Mouse (Mus musculus): ENCODE data around the gene Acvrl1. TPM values are rescaled to one million over a fixed set of nuclear protein-coding genes. Genes with fewer than 3 reads are reported as not detected.

The Acvrl1 gene
- polyA plus RNA-seq, 1 experiment from 2014 or later = 13.5 TPM

DNA sequence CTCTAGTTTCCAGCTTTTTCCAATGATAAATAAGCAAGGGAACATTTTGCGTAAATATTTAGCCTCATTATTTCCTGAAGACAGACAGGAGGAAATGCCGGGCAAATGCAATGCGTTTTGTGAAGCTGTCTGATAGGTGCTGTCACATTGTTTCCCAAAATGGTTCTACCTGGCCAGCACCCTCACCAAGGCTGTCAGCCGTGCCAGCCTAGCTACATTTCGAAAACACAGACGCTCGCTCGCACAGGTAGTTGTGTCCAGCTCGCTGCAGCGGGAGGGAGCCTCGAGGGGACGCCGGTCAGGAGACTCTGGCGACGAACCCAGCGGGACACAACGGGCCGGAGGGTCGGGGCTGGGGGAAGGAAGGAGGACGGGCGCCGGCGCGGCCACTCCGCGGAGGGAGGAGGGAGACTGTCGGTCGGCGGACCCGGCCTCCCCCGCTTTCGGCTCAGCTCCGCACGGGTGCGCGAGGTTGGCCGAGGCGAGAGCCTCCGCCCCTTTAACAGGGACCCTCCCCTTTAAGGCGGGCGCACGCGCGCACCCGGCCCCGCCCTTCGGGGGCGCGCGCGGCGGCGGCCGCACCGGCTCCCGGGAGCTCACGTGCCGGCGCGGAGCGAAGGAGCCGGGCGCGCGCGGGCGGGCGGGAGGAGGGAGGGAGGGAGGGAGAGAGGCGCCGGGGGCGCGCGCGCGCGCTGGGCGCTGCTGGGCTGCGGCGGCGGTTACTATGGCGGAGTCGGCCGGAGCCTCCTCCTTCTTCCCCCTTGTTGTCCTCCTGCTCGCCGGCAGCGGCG lies 45.3 kb downstream of the Acvrl1 start, which contains the start of gene Acvr1b:
Acvr1b (plus strand) TSS at position 647 of the 791 bp plus-strand sequence.
- H3K4me3 ChIP-seq (ENCODE audit: low read depth, low read length) = peak within 1 kb of the TSS; percentile 88
- ATAC-seq (ENCODE audit: low read depth) = peak; percentile 94
- 1% methylated on average over 15 of the region's 87 CpGs for WGBS

DNA sequence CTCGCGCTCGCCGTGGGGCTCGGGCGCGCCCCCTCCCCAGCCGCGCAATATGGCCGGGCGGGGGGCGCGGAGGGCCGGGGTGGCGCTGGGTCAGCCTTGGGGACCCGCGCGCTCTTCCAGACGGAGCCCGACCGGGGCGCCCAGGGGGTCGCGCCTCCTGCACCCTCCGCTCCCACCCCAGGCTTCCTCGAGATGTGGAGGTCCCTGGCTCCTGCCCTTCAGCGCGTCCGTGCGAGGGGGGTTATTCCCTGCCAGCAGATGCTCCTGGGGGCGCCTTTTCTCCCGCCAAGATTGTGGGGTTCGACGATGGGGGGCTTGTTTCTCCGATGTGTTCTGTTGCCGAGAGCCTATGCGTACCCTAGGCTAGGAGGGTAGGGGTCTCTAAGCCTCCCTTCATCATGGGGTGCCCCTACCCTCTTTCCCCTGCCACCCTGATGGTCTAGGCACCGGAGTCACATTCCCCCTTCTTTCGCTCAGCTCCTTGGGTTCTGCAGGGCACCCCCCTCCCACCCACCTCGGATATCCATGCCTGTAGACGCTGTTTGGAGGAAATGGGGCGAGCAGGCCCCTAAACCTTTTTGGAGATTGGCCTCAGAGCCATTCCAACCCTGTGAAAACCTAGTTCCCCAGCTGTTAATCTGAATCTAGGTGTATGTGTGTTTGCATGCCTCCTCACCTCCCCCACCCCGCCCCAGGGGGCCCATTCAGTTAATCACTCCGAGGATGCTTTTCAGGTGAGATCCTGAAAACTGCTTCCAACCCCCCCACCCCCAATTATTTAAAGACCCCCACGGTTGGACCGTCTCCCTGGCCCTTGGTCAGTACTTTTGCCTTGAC lies 46.2 kb downstream of the Acvrl1 start:
- 2% methylated on average over 20 of the region's 46 CpGs for WGBS

More for the DNA sequence above, 45.3 kb downstream of the Acvrl1 start, which contains the start of gene Acvr1b:
- Histone ChIP-seq H3K9me3 (ENCODE audit: control insufficient read depth, low read length) (no peaks in the 10 kb centered on the region), H3K9ac (ENCODE audit: low read depth, low read length) (peak within 1 kb of the TSS; percentile 95), H3K27ac (replicated peaks; ENCODE audit: low read depth, low read length) (peak within 1 kb of the TSS; percentile 78), H3K36me3 (ENCODE audit: control insufficient read depth, insufficient read depth, low read length) (no peaks in the 10 kb centered on the region), H3K4me2 (ENCODE audit: low read depth, low read length) (peak within 1 kb of the TSS; percentile 86), H3K27me3 (replicated peaks; ENCODE audit: control insufficient read depth, insufficient read depth, low read length) (no peaks in the 10 kb centered on the region), H3K4me1 (ENCODE audit: control insufficient read depth, insufficient read depth, low read length) (peaks cover 26% of the 10 kb centered on the region)
- peak; percentile 95 for DNase-seq (ENCODE audit: low spot score)

DNA sequence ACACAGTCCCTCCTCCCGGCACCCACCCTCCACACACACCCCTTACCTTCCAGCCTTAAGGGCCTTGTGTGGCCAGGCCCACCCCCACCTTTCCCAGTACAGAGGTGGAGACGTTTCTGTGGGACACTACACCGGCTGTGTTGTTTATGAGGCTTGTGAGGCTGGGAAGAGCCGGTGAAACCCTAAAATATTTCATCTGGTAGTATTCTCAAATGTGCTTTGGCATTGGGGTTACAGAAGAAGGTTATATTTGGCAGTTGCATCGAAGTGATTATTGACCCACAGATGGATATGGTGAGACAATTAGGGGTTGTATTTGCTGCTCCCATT lies 46.8 kb downstream of the Acvrl1 start:
- Histone ChIP-seq H3K4me3 (ENCODE audit: low read depth, low read length) (peak overlapping the region; percentile 88), H3K9ac (ENCODE audit: low read depth, low read length) (peak overlapping the region; percentile 95), H3K4me1 (ENCODE audit: control insufficient read depth, insufficient read depth, low read length) (peaks cover 30% of the 10 kb centered on the region), H3K4me2 (ENCODE audit: low read depth, low read length) (peak overlapping the region; percentile 86), H3K27me3 (replicated peaks; ENCODE audit: control insufficient read depth, insufficient read depth, low read length) (no peaks in the 10 kb centered on the region), H3K9me3 (ENCODE audit: control insufficient read depth, low read length) (no peaks in the 10 kb centered on the region), H3K27ac (replicated peaks; ENCODE audit: low read depth, low read length) (no peak overlapping the region; the same call in none of the 2 replicates), H3K36me3 (ENCODE audit: control insufficient read depth, insufficient read depth, low read length) (no peaks in the 10 kb centered on the region)
- WGBS = 8% methylated on average over 5 of the region's 5 CpGs
- no peak for DNase-seq (ENCODE audit: low spot score)
- ATAC-seq (ENCODE audit: low read depth) = no peak

More for the DNA sequence above, 46.2 kb downstream of the Acvrl1 start:
- no peaks in the 10 kb centered on the region for H3K36me3 ChIP-seq (ENCODE audit: control insufficient read depth, insufficient read depth, low read length)
- peak overlapping the region; percentile 86 for H3K4me2 ChIP-seq (ENCODE audit: low read depth, low read length)
- ATAC-seq (ENCODE audit: low read depth) (peak; percentile 27), DNase-seq (ENCODE audit: low spot score) (no peak)
- H3K27me3 ChIP-seq (replicated peaks; ENCODE audit: control insufficient read depth, insufficient read depth, low read length) = no peaks in the 10 kb centered on the region
- H3K27ac ChIP-seq (replicated peaks; ENCODE audit: low read depth, low read length) = peak overlapping the region; percentile 78
- H3K4me3 ChIP-seq (ENCODE audit: low read depth, low read length) = peak overlapping the region; percentile 88
- no peaks in the 10 kb centered on the region for H3K9me3 ChIP-seq (ENCODE audit: control insufficient read depth, low read length)
- peaks cover 29% of the 10 kb centered on the region for H3K4me1 ChIP-seq (ENCODE audit: control insufficient read depth, insufficient read depth, low read length)
- H3K9ac ChIP-seq (ENCODE audit: low read depth, low read length) = peak overlapping the region; percentile 95

DNA sequence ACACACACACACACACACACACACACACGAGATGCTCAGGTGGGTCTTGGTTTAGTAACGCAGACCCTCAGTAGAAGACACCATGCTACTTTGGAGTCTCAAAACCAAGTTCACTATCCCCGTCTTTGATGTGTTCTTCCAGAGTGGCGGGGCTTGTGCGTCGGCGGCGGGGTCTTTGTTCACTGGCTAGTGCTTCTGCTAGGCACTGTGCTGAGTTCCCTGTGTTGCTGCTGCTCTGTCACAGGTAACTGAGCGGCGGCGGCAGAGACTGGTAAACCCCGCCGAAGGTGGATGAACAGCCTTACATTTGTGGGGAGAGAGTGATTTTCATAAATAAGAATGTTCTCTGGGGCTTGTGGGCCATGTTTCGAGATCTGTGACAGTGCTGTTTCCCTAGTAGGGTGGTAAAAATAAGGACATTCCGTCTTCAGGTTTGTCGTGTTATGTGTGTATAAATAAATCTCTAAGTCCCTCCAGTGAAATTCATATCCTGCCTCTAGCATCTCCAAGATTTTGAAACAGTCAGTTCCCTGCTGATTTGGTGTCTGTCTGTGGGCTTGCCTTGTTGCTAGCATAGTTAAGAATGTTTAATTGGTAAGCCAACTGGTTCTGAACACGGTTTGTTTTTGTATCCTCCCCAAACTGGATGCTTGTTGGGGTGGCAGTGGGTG lies 47.4 kb downstream of the Acvrl1 start:
- no peaks in the 10 kb centered on the region for H3K27me3 ChIP-seq (replicated peaks; ENCODE audit: control insufficient read depth, insufficient read depth, low read length)
- WGBS = 17% methylated on average over 17 of the region's 17 CpGs

DNA sequence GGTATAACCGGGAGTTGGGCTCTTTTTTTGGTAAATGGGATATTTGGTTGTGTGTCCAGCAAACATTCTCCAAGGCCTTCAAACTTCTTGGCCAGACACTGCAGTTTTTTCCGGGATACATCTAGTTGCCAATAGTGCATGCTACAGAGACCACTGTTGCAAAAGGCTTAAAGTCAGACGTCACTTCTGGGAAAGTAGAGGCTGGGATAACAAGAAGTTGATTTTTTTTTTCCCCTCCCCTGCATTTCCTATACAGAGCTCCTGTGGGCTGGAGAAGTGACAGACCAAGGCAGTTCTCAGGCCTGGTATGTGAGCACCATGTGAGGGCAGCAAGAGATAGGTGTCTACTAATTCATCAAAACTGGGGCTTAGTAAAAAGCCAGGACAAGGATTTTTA lies 48.0 kb downstream of the Acvrl1 start:
- Histone ChIP-seq H3K4me3 (ENCODE audit: low read depth, low read length) (peak overlapping the region; percentile 88; the same call in 1 of the 2 replicates), H3K9ac (ENCODE audit: low read depth, low read length) (no peak overlapping the region; the same call in 1 of the 2 replicates), H3K27me3 (replicated peaks; ENCODE audit: control insufficient read depth, insufficient read depth, low read length) (no peaks in the 10 kb centered on the region), H3K27ac (replicated peaks; ENCODE audit: low read depth, low read length) (no peak overlapping the region; the same call in 1 of the 2 replicates), H3K4me2 (ENCODE audit: low read depth, low read length) (peak overlapping the region; percentile 86), H3K9me3 (ENCODE audit: control insufficient read depth, low read length) (no peaks in the 10 kb centered on the region), H3K4me1 (ENCODE audit: control insufficient read depth, insufficient read depth, low read length) (peaks cover 39% of the 10 kb centered on the region), H3K36me3 (ENCODE audit: control insufficient read depth, insufficient read depth, low read length) (no peaks in the 10 kb centered on the region)
- ATAC-seq (ENCODE audit: low read depth) = no peak
- 43% methylated on average over 3 of the region's 3 CpGs for WGBS
- DNase-seq (ENCODE audit: low spot score) = no peak

More for the DNA sequence above, 47.4 kb downstream of the Acvrl1 start:
- Histone ChIP-seq H3K4me1 (ENCODE audit: control insufficient read depth, insufficient read depth, low read length) (peaks cover 36% of the 10 kb centered on the region), H3K27ac (replicated peaks; ENCODE audit: low read depth, low read length) (peak overlapping the region; percentile 44), H3K36me3 (ENCODE audit: control insufficient read depth, insufficient read depth, low read length) (no peaks in the 10 kb centered on the region), H3K9me3 (ENCODE audit: control insufficient read depth, low read length) (no peaks in the 10 kb centered on the region), H3K4me2 (ENCODE audit: low read depth, low read length) (peak overlapping the region; percentile 86), H3K4me3 (ENCODE audit: low read depth, low read length) (peak overlapping the region; percentile 88), H3K9ac (ENCODE audit: low read depth, low read length) (peak overlapping the region; percentile 95)
- no peak for ATAC-seq (ENCODE audit: low read depth)
- no peak for DNase-seq (ENCODE audit: low spot score)

DNA sequence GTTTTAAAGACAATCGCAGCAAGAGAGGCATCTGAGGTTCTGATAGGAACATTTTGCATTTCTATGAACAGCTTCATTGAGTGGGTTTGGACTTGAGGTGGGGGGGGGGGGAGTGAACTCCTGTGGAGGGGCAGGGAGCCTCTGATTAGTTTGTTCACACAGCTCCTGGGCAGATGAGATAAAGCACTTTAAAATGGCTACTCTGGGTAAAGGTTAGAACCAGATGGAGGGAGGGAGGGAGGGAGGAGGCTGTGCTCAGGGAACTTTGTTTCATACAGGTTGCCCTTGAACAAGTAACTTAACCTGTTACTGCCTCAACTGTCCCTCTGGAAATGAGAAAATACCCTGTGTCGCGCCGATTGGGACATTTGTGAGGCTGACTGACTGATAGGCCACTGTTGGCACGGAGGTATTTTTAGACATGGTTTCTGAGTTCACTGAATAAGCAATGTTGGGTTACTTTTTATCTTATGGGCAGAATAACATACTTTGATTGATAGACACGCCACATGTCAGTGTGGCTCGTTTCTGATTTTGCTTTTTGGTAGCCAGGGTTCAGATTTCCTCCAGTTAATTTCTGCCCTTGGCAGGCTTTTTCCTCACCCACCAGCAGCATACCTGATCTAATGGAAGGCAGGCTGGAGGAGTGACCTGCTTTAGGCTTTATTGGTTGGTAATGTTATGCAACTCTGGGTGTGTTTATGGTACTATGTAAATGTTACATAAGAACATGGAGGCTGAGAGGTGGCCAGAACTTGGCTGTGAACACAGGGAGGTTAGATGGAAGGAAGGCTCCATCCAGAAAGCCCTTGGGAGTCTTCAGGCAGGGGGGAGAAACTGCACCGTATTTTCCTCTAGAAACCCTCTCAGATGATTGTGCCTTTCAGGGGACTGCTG lies 48.7 kb downstream of the Acvrl1 start:
- no peaks in the 10 kb centered on the region for H3K36me3 ChIP-seq (ENCODE audit: control insufficient read depth, insufficient read depth, low read length)
- H3K9me3 ChIP-seq (ENCODE audit: control insufficient read depth, low read length) = no peaks in the 10 kb centered on the region
- H3K4me1 ChIP-seq (ENCODE audit: control insufficient read depth, insufficient read depth, low read length) = peaks cover 43% of the 10 kb centered on the region
- WGBS = 52% methylated on average over 8 of the region's 8 CpGs
- ATAC-seq (ENCODE audit: low read depth) = no peak
- H3K27ac ChIP-seq (replicated peaks; ENCODE audit: low read depth, low read length) = no peak overlapping the region; the same call in 1 of the 2 replicates
- H3K4me2 ChIP-seq (ENCODE audit: low read depth, low read length) = peak overlapping the region; percentile 86; the same call in 1 of the 2 replicates
- no peak overlapping the region for H3K9ac ChIP-seq (ENCODE audit: low read depth, low read length)
- DNase-seq (ENCODE audit: low spot score) = no peak
- no peak overlapping the region for H3K4me3 ChIP-seq (ENCODE audit: low read depth, low read length)
- no peaks in the 10 kb centered on the region for H3K27me3 ChIP-seq (replicated peaks; ENCODE audit: control insufficient read depth, insufficient read depth, low read length)

DNA sequence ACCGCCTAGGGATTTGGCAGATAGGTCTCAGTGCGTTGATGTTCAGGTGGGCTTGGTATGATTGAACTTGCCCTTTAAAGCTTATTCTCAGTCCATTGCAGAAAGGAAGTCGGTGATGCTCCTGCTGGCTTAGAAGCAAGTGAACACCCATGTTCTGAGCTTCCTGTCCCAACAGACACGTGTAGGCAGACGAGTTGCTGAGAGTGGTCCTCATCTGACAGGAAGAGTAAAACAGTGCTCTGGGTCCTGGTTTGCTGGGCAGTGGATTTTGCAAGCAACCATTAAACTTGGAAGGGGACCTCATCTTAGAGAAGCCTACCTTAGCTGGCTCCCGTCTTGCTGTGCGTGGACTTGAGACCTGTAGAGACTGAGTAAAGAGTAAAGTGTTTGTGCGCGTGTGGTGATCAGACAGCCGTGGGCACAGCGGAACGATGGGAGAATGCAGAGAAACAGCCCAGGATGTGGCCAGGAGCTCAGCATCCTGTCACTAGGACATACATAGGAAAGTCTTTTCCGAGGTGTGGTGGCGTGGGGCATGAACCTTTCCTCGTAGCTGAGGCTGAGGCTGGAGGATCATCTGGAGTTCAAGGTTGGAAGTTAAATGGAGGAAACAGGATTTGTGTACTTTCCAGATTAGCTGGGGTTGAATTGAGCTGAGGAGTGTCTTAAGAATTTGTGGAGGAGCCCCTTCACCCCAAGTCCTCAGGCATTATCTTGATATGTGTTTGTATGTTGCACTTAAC lies 52.2 kb downstream of the Acvrl1 start:
- 0 out of 2 replicates have a peak, but pooled peaks cover 3% of the 10 kb centered on the region for H3K36me3 ChIP-seq (ENCODE audit: control insufficient read depth, insufficient read depth, low read length)
- no peak overlapping the region for H3K4me3 ChIP-seq (ENCODE audit: low read depth, low read length)
- no peak overlapping the region for H3K27ac ChIP-seq (replicated peaks; ENCODE audit: low read depth, low read length)
- peaks cover 41% of the 10 kb centered on the region for H3K4me1 ChIP-seq (ENCODE audit: control insufficient read depth, insufficient read depth, low read length)
- DNase-seq (ENCODE audit: low spot score) = no peak
- no peaks in the 10 kb centered on the region for H3K27me3 ChIP-seq (replicated peaks; ENCODE audit: control insufficient read depth, insufficient read depth, low read length)
- WGBS = 73% methylated on average over 15 of the region's 15 CpGs
- H3K9ac ChIP-seq (ENCODE audit: low read depth, low read length) = no peak overlapping the region
- H3K4me2 ChIP-seq (ENCODE audit: low read depth, low read length) = no peak overlapping the region
- ATAC-seq (ENCODE audit: low read depth) = no peak
- no peaks in the 10 kb centered on the region for H3K9me3 ChIP-seq (ENCODE audit: control insufficient read depth, low read length)
